ENCODE assay signal across 9 mouse cellular contexts in the genomic region with DNA sequence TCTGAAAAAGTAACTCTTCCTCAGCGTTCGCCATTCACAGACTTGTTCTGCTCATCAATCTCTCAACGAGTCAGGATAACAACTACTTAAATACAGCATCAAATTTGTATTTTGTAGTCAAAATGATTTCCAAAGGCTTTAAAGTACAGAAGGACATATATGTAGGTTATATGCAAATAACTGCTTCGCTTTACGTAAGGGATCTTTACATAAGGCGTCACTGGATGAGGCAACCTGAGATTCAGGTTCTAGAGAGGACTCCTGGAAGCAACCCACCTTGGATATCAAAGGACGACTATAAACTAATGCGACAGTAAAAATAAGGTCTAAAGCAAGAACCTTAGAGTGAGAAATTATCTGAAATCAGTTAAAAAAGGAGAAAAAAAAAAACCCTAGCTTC. TPM values are rescaled to one million over a fixed set of nuclear protein-coding genes. Genes with fewer than 3 reads are reported as not detected.
A peak's percentile ranks its signal among the peaks of the same experiment; 100 is the strongest.
DNase-seq lines count a peak whose midpoint lies in the region; ATAC-seq lines count a peak whose summit lies in the region.
"Had no signal": no experiment of that assay in that cellular context is flagged by ENCODE, and none has a peak within 500 bp of the region (broad histone marks: within the 10 kb centered on the region; RNA-seq: fewer than 3 reads in every experiment).

No protein-coding gene starts in this region.

- DNase-seq in kidney, postnatal 36 days = no peak
- no peak for DNase-seq in embryonic facial prominence, embryonic 14.5 days (ENCODE audit: low spot score)
- no peak for DNase-seq in hindbrain, embryonic 14.5 days (ENCODE audit: low spot score)
- no peak for DNase-seq in spleen, postnatal 10 days (ENCODE audit: low spot score in 2 of 2)
- no peak for DNase-seq in gastrocnemius, postnatal 25 days
- DNase-seq in cerebellum, adult 11-12 months = no peak
- DNase-seq: cerebellum, adult 11 months had no signal

- H3K27ac ChIP-seq in kidney, embryonic 16.5 days (ENCODE audit: low read length) = no peak overlapping the region
- H3K27ac ChIP-seq in embryonic facial prominence, embryonic 14.5 days (replicated peaks; ENCODE audit: low read depth, low read length) = no peak overlapping the region
- no peak overlapping the region for H3K27ac ChIP-seq in hindbrain, embryonic 14.5 days
- H3K27ac ChIP-seq in midbrain, embryonic 15.5 days = no peak overlapping the region

- peak overlapping the region; percentile 80 for H3K4me3 ChIP-seq in kidney, embryonic 16.5 days (ENCODE audit: low read length)
- H3K4me3 ChIP-seq in embryonic facial prominence, embryonic 14.5 days (ENCODE audit: low read depth, low read length) = peak overlapping the region; percentile 74
- peak overlapping the region; percentile 83 for H3K4me3 ChIP-seq in hindbrain, embryonic 14.5 days (replicated peaks; ENCODE audit: low read length)
- H3K4me3 ChIP-seq in midbrain, embryonic 15.5 days = peak overlapping the region; percentile 71

- WGBS in kidney, embryonic 16.5 days = 65% methylated on average over 8 of the region's 8 CpGs
- 62% methylated on average over 8 of the region's 8 CpGs for WGBS in embryonic facial prominence, embryonic 14.5 days
- WGBS in hindbrain, embryonic 14.5 days = 65% methylated on average over 8 of the region's 8 CpGs
- 67% methylated on average over 8 of the region's 8 CpGs for WGBS in midbrain, embryonic 15.5 days

- H3K4me2 ChIP-seq in kidney, embryonic 16.5 days (replicated peaks; ENCODE audit: low read depth, low read length) = peak overlapping the region; percentile 85
- peak overlapping the region; percentile 79 for H3K4me2 ChIP-seq in embryonic facial prominence, embryonic 14.5 days (ENCODE audit: low read depth, low read length)
- H3K4me2 ChIP-seq in hindbrain, embryonic 14.5 days (replicated peaks) = peak overlapping the region; percentile 88
- H3K4me2 ChIP-seq in midbrain, embryonic 15.5 days = peak overlapping the region; percentile 90

- H3K4me1 ChIP-seq in kidney, embryonic 16.5 days (ENCODE audit: insufficient read depth, low read length) = peaks cover 10% of the 10 kb centered on the region; the same call in 1 of the 2 replicates
- peaks cover 15% of the 10 kb centered on the region for H3K4me1 ChIP-seq in embryonic facial prominence, embryonic 14.5 days (ENCODE audit: control insufficient read depth, insufficient read depth, low read length)
- peaks cover 20% of the 10 kb centered on the region for H3K4me1 ChIP-seq in hindbrain, embryonic 14.5 days (replicated peaks; ENCODE audit: control insufficient read depth, insufficient read depth, low read length)
- peaks cover 27% of the 10 kb centered on the region for H3K4me1 ChIP-seq in midbrain, embryonic 15.5 days

- ATAC-seq in kidney, embryonic 16.5 days (ENCODE audit: low FRiP score, low TSS enrichment) = no peak
- no peak for ATAC-seq in embryonic facial prominence, embryonic 14.5 days (ENCODE audit: low read depth)
- no peak for ATAC-seq in hindbrain, embryonic 14.5 days (ENCODE audit: low FRiP score)
- ATAC-seq in midbrain, embryonic 15.5 days (replicated peaks) = no peak

- no peaks in the 10 kb centered on the region for H3K9me3 ChIP-seq in kidney, embryonic 16.5 days (ENCODE audit: low read length)
- no peaks in the 10 kb centered on the region for H3K9me3 ChIP-seq in embryonic facial prominence, embryonic 14.5 days (ENCODE audit: control insufficient read depth, low read length)
- no peaks in the 10 kb centered on the region for H3K9me3 ChIP-seq in hindbrain, embryonic 14.5 days (ENCODE audit: control insufficient read depth, low read length)
- no peaks in the 10 kb centered on the region for H3K9me3 ChIP-seq in midbrain, embryonic 15.5 days

- no peaks in the 10 kb centered on the region for H3K36me3 ChIP-seq in kidney, embryonic 16.5 days (ENCODE audit: insufficient read depth, low read length)
- H3K36me3 ChIP-seq in embryonic facial prominence, embryonic 14.5 days (ENCODE audit: control insufficient read depth, insufficient read depth, low read length) = no peaks in the 10 kb centered on the region
- no peaks in the 10 kb centered on the region for H3K36me3 ChIP-seq in hindbrain, embryonic 14.5 days (replicated peaks; ENCODE audit: control insufficient read depth, insufficient read depth)
- H3K36me3 ChIP-seq in midbrain, embryonic 15.5 days (replicated peaks) = no peaks in the 10 kb centered on the region

- no peak overlapping the region for H3K9ac ChIP-seq in kidney, embryonic 16.5 days (replicated peaks; ENCODE audit: low read length)
- peak overlapping the region; percentile 85 for H3K9ac ChIP-seq in embryonic facial prominence, embryonic 14.5 days (ENCODE audit: low read depth, low read length)
- peak overlapping the region; percentile 79 for H3K9ac ChIP-seq in hindbrain, embryonic 14.5 days
- peak overlapping the region; percentile 78; the same call in 1 of the 2 replicates for H3K9ac ChIP-seq in midbrain, embryonic 15.5 days

- H3K27me3 ChIP-seq in kidney, embryonic 16.5 days (ENCODE audit: insufficient read depth, low read length) = peaks cover 3% of the 10 kb centered on the region; the same call in 1 of the 2 replicates
- H3K27me3 ChIP-seq in embryonic facial prominence, embryonic 14.5 days (replicated peaks; ENCODE audit: control insufficient read depth, insufficient read depth, low read length) = no peaks in the 10 kb centered on the region
- peaks cover 4% of the 10 kb centered on the region; the same call in 1 of the 2 replicates for H3K27me3 ChIP-seq in hindbrain, embryonic 14.5 days (ENCODE audit: control insufficient read depth, insufficient read depth, low read length)
- no peaks in the 10 kb centered on the region for H3K27me3 ChIP-seq in midbrain, embryonic 15.5 days (replicated peaks)

RNA-seq across cellular contexts. Expression of a gene that starts 1.5 kb away (rescaled TPM):
- 6.2 and 6.4 TPM in 2 replicates for polyA plus RNA-seq in kidney, embryonic 16.5 days (2015; fragmentation: Nextera tagmentation; extraction: Ambion mirVana)
- 16.8 and 17.2 TPM in 2 replicates for polyA plus RNA-seq in embryonic facial prominence, embryonic 14.5 days (2014; fragmentation: Nextera tagmentation; extraction: Ambion mirVana)
- 13.0 and 13.6 TPM in 2 replicates for polyA plus RNA-seq in hindbrain, embryonic 14.5 days (2014; fragmentation: Nextera tagmentation; extraction: Ambion mirVana)
- polyA plus RNA-seq in midbrain, embryonic 15.5 days (2015; fragmentation: Nextera tagmentation; extraction: Ambion mirVana) = 6.1 and 6.3 TPM in 2 replicates
- 10 to 100 TPM; 12.0 to 13.3 TPM for total RNA-seq in gastrocnemius, postnatal 25 days (2021)

RNA-seq across cellular contexts. Expression of a gene that starts 37.3 kb away (rescaled TPM):
- 59.4 and 63.5 TPM in 2 replicates for polyA plus RNA-seq in kidney, embryonic 16.5 days (2015; fragmentation: Nextera tagmentation; extraction: Ambion mirVana)
- 41.5 and 44.8 TPM in 2 replicates for polyA plus RNA-seq in embryonic facial prominence, embryonic 14.5 days (2014; fragmentation: Nextera tagmentation; extraction: Ambion mirVana)
- polyA plus RNA-seq in hindbrain, embryonic 14.5 days (2014; fragmentation: Nextera tagmentation; extraction: Ambion mirVana) = 78.4 and 91.7 TPM in 2 replicates
- 105 and 113 TPM in 2 replicates for polyA plus RNA-seq in midbrain, embryonic 15.5 days (2015; fragmentation: Nextera tagmentation; extraction: Ambion mirVana)
- 10 to 100 TPM; 14.7 to 17.2 TPM for total RNA-seq in gastrocnemius, postnatal 25 days (2021)
